Mouse (Mus musculus) lung, postnatal 25 days (tissue): Measurements from ENCODE around the gene Sfmbt1.

Experiments used
- DNase-seq: peaks from one replicate; pipeline ENCODE4 v3.0.0; 2022; ENCODE audit warnings: low spot score

Sfmbt1 gene

DNA sequence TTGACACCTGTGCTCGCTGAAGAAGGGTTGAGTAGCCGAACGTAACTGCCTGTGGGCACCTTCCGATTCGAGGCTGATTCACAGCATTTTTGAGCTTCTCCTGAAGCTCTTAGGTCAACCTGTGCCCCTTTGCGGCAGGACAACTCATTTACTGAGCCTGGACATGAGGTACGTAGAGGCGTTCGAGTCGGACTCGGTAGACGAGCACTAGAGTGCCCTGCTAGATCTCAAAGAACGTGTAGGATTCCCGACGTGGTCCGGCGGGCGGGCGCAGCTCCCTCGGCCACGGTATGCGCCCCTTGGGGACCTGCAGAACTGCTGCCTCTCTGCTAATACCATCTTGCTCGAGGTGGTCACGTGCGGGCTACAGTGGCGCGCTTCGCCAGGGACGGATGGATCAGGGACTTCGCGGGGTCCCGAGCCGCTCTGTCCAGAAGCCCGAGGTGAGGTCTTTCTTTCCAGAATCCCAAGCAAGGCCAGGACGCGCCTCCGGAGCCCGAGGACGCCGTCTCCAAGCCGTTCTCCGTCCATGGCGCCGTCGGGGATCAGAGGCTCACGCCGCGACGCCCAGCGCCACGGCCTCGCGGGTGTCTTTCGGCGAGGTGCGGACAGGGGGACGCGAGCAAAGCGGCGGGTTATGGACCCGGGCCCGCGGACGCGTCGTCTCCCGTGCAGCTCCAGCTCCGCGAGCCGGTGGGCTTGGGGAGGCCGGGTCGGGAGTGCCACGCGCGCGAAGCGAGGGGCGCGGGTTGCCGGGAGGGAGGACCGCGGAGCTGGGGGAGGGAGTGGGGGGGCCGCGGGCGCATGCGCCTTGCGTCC, at the start of gene Sfmbt1:
Gene Sfmbt1, plus strand, starts transcription at position 51 of the 819 bp plus-strand sequence.
- peak; percentile 14 for DNase-seq

DNA sequence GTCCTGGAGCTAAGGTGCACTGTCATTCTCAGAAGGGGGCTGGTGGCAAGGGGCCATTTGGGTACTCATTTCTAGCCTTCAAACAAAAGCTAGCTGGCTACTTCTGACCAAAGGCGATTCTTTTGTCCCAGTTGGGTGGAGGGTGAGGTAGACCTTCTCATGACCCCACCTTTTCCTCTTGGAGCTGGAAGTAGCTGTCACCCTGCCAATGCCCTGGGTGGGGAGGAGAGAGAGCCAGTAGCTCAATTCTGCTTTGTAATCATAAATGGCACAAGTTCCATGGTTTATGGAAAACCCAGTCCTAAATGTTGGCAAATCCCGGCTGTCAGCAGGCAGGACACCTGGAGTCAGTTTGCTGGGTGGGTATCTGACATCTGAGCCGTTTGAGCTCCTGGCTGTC, 48.6 kb upstream of the Sfmbt1 start:
- peak; percentile 73 for DNase-seq

DNA sequence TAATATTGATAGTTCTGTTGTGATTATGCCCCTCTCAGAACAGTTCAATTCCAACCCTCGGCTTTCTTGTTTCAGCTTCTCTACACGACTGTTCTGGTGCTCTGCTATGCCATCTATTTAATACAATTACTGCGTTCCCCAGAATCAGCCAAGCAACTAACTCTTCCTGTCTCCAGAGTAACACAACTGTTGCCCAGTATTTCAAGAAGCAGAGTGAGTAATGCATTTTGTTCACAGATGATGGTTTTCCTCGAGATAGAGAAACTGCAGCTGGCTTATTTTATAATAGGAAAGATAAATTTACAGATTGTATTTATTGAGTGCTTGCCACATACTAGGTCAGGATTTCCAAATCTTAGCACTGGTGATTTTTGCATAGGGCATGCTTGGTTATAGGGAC, 48.0 kb upstream of the Sfmbt1 start:
- DNase-seq, result no peak

DNA sequence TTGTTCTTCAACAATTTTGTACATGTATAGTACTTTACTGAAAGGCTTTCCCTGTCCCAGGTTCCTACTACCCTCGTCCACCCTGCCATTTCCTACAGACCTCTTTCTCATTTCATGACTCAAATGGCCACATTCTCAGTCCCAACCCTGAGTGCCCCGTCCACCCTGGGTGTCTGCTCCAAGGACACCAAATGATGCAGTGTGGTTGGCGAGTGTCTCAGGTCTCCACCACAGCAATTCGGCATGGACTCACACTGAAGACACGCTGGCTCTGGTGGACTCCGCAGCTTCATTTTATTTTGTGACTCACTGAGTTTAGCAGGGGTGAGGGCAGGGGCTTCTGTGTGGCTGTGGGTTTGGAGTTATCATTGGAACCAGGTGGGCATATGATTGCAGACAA, 44.5 kb upstream of the Sfmbt1 start:
- DNase-seq, result no peak

DNA sequence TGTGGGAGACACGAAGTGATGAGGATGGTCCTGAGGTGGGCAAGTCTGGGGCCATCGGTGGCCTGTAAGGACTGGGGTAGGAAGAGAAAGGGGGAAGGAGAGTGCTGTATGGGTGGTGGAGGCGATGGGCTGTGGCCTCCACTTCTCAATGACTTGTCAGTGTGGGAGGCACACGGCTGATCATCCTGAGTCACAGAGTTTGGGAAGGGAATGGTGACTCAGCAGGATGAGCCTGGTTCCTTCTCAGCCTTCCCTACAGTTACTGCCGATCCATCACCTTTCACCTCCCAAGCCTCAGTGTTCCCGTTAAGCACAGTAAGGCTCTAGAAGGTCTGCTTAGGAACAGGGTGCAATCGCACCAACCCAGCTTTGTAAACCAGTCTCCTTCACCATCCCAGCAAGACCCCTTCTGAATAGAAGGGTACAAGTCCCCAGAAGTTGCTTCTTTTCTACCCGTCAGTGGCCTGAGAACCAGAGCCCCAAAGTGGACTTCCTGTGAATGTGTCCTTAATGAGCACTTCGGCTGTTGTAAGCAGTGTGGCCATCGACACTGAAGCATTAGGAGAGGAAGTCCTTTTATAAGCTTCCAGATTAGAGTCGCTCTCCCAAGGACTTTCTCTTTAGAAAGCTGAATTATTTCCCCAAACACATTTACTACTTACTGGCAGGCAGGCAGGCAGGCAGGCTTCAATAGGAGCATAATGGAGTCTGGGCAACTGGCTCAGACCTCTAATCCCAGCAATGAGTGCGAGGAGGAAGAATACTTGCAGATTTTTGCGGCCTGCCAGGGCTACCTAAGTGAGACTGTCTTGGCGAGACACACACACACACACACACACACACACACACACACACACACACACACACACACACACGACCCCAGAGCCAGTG, 43.3 kb upstream of the Sfmbt1 start:
- no peak for DNase-seq

DNA sequence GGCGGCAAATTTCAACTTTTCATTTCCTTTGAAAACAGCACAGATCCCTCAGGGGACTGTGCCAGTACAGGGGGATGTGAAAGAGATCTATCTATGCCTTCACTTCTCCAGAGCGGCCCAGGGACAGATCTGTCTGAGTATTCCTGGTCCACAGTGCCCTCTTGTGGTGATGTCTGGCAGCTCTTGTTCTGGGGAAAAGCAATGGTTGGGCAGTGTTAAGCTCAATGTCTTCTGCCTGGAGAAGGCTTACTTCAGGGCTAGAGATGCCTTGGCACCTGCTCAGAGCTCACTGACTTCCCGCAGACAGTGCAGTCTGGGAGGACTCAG, 42.7 kb upstream of the Sfmbt1 start:
- peak; percentile 89 for DNase-seq

DNA sequence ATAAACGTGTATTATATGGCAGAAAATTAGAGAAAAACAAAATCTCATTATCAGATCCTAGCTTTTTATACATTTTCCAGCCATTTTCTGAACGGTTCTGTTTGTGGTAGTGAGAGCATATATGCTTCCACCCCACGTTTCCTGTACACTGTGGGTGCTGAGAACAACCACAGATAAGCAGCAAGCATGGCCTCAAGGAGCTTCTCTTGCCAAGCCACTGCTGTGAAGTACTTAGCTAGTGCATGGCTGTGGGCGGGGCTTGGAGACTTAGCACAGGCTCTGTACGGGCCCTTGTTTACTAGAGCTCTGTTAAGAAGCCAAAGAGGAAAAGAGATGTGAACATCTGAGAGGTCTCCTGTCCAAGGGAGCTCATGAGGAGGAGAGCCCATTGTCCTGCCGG, 39.7 kb upstream of the Sfmbt1 start:
- DNase-seq, result peak; percentile 77

DNA sequence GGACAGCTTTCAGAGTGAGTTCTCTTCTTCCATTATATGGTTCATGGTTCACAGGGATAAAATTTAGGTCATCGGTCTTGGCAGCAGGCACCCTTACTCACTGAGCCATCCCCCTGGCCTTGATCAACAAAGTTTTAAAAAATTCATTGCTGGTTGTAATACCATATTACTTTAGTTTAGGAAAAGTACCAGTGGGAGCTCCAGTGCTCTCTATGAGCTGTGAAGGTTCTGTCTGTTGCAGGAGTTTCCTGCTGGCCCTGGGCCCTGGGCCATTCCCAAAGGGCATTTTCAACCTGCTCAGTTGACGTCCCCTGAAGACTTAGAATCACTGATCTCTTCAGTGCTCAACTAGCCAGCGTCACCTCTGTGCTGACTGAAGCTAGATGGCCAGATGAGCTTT, 32.5 kb upstream of the Sfmbt1 start:
- no peak for DNase-seq

DNA sequence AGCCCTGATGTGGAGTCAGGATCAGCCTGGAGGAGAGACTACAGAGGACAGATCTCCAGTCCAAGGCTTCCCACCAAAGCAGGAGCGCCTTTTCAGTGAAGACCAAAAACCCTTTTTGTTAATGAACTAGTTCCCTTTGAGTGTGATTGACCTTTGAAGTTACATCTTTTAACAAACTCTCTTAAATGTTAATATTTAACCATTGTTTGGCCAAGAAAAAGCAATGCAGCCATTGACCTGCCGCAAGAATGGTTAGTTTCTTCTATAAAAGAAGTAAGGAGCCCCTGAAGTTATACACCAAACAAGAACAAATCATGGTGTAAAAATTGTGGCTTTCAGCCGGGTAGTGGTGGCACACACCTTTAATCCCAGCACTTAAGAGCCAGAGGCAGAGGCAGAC, 24.0 kb upstream of the Sfmbt1 start:
- no peak for DNase-seq

DNA sequence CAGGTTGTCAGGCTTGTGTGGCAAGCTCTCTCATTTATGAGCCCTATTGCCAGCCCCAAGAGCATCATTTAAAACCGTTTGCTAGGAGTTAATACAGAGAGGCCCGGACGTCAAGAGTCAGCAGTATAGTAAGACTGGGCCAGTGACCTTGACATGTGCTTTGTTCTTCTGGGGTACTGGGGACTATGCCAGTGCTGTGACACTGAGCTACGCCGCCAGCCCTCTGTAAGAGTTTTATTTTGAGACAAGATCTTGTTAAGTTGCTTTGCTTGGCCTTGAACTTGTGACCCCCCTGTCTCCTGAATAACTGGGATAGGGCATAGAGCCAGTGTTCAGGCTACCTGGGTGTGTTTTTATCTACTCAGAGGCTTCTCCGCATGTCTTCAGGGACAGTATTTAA, 22.2 kb upstream of the Sfmbt1 start:
- no peak for DNase-seq

DNA sequence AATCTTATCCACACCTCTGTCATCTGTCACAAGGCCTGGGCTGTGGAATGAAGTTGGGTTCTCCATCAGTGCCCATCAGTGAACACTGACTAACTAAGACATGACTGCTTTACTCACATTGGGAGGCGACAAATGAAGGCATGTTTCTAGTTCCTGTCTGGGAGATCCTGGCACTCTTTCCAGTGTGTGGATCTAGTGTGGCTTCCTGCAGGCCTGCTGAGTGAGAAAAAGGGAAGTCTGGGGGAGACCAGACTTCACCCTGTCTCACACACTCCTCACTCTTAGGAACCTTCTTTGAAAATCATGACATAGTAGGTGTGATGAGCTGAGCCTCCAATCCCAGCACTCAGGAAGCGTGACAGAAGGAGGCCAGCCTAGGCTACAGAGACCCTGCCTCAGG, 19.9 kb upstream of the Sfmbt1 start:
- DNase-seq, result peak; percentile 28

DNA sequence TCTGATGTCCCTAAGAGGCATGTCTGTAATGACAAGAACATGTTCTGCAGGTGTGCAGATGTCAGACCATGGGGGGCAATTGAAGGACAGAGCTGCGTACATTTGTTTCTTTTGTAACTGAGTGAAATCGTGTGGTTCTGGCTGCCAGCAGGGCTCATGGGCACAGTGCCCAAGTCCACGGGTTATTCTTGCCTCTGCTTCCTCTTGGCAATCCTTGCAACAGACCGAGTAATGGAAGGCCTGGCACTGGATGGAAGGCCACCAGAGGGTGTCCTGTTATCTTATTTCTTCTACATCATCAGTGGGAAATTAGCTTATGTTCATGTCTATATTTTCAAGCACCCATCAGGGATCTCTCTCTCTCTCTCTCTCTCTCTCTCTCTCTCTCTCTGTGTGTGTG, 19.0 kb upstream of the Sfmbt1 start:
- peak; percentile 80 for DNase-seq

DNA sequence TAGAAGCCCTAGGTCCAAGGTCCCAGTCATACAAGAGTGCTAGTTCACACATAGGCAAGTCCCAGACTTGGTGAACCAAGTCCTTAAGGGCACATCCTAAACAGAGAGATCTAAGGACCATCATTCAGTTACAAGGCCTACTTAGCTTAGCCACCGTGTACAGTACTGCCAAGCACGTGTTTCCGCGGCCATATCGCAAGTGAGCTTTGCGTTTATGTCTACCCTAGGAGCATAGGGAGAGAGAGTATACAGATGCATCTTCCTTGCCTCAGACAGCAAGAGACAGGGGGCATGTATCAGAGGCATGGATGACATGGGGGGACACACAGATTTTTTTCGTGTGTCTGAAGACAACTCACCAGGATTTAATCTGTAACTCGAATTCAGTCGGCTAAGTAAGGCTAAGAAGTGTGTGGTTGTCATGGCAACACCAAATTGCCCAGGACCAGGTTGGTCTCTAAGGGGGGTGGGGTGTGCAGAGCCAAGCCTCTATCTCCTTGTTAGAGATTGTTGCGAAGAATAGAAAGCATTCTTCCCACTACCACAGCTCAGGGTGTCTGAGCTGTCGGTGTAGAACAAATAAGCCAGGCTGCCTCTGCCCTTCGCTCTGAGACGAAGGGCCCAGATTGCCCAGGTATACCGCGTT, 17.1 kb upstream of the Sfmbt1 start:
- no peak for DNase-seq

DNA sequence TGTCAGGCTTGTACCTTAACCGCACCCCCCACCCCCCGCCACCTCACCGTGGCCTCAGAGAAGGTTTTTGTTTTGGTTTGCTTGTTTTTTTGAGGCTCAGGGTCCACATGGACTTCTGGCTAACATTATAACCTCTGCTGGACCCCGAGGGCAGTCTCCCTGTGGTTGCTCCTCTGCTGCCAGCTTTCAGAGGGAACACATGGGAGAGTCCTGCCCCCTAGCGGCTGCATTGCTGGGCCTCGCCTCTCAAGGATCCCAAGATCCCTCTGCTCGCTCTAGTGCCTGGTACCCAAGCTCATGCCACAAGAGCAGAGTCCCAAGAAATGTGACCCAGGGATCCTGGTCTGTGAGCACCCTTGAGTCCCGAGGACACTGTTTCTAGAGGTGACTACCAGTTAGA, 15.0 kb upstream of the Sfmbt1 start:
- peak; percentile 39 for DNase-seq

DNA sequence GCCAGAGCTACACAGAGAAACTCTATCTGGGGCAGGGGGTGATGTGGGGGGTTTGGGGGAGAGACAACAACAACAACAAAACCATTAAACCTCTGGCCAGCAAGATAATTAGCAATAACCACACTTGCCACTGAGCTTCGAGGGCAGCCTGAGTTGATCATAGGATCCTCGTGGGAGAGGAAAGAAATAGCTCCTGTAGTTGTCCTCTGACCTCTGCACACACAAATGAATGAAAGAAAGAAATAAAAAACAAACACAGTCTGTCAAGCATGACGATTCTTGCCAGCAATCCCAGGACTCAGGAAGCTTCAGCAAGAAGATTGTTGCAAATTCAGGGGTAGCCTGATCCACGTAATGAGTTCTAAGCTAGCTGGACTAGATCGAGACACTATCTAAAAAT, 12.1 kb upstream of the Sfmbt1 start:
- DNase-seq, result no peak

DNA sequence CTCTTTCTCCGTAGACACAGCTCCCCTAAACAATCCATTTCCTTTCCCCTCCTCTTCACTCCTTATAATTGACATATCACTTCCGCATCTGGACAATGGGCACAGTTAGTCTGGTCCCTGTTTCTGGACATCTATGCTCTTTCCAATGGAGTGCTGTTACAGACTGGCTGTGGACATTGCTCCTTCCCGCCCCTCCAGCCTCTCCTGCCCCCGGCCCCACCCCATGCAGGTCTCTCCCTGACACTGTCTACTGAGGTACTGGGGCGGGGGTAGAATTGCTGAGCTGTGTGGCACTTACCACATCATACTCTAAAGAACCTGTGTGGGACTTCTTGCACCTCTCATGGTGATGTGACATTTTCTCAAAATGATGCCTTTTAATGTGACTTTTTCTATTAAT, 11.6 kb upstream of the Sfmbt1 start:
- no peak for DNase-seq

DNA sequence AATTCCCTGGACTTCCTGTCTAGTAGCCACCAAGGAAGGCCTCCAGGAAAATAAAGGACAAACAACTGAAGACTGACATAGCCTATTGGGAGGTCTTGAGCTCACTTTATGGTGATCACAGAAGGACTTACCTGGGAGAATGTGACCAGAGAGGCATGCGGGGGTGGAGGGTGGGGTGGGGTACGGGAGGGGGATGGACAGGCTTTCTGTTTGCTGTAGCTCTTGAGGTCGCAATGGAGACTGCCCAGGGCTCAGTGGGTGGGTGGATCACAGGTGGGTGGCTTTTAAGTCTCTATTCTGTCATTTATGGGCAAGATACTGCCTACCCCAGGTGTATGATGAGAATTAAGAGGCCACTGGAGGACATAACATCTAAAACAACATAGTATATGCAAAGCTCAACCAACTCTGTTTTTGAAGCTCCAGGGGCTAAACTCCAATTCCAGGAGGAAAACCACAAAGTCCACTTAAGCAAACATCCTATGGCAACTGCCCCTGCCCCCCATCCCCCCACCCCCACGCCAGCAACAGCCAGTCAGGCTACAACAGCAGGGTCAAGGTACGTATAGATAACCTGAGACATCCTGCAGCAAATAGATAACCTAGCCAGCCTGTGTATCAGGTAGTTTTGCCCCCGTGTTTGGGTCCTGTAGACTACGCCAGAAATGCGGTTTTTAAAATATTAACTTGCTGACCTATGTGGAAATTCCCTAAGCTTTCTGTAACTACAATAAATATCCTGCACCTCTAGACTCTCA, 10.4 kb upstream of the Sfmbt1 start:
- DNase-seq, result no peak

DNA sequence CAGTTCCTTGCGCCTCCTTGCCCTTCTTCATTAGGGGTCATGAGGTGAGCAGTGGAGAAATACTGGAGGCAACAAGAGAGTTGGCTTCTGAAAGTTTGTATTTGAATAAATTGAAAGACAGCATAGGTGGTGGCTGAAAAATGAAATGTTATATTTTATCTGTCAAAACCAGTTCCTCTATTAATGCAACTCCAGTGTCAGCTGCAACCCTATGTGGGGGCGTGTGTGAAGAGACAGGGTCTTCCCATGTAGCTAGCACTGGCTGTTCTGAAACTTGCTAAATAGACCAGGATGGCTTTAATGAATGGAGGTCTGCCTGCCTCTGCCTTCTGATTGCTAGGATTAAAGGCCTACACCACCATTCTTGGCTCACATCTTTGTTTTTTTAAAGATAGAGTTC, 2.8 kb upstream of the Sfmbt1 start:
- DNase-seq, result no peak

DNA sequence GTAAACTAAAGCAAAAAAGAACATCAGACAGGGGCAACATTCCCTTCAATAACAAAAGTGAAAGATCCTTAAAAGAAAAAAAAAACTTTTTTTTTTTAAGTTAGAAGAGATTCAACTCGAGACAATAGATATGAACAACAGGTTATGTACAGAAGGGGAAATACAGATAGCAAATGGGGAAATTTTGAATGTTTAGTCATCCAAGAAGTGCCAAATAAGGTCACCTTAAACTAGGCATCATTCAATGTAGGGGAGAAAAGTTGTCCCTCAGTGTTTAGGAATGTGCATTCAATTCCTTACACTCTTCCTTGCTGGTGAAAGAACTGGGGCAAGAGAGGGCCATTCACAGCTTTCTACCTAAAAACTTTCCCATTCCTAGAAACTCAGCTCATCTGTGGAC, 880 bp upstream of the Sfmbt1 start:
- DNase-seq, result no peak

DNA sequence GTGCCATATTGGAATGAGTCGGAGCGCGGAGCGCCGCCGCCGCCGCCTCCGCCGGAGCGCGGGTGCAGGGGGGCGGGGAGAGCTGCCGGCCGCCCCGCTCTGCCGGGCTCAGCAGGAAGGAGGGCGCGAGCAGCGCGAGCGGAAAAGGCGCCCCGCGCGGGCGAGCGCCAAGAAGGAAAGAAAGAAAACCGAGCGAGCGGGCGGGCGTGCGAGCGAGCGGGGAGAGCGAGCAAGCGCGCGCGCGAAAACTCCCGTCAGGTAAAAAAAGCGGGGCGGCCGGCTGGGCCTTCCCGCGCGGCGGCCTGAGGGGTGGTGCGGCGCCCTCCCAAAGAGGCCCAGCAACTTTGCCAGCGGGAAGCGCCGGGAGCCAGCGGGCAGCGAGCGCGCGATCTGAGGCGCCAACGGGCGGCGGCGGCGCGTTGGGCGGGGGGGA, 985 bp downstream of the Sfmbt1 start:
- DNase-seq, result peak; percentile 66

DNA sequence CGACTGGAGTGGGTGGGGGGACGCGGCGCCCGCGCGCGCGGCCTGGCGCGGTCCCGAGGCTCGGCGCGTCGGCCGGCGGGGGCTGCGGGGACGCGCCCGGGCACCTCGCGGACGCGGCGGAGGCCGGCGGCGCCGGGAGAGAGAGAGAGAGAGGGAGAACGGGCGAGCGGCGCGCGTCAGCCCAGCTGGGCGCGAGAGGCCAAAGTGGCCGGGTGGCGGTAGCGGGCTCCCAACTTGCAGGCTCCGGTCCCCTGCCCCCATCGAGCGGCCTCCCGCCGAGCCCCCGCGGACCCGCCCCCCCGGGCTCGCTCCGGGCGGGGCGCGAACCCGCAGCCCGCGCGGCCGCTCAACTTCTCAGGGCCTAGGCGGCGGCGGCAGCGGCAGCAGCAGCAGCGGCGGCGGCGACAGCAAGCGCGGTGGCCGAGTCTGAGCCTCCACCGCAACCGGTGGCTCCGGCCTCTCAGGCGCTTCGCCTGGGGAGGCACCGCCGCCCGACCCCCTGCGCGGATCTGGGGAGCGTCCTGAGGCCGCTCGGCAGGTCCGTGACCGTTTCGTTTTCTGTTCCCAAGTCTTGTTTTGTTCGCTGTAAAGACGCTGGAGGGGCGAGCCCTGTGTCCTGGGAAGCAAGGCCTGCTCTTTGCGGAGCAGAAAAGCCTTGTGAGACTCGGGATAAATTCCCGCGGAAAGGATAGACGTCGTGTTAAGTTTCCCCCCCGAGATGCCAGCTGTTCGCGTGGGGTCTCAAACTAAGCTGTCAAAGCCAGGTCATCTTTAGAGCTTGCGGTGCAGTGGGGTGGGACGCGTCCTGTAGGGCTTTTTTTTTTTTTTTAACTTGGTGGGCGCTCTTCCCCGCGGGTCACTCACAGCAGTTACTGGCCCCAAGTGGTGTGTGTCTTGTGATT, 1.7 kb downstream of the Sfmbt1 start:
- peak; percentile 23 for DNase-seq
